Comparison of ENCODE assay signal across 13 mouse cellular contexts in the genomic region with DNA sequence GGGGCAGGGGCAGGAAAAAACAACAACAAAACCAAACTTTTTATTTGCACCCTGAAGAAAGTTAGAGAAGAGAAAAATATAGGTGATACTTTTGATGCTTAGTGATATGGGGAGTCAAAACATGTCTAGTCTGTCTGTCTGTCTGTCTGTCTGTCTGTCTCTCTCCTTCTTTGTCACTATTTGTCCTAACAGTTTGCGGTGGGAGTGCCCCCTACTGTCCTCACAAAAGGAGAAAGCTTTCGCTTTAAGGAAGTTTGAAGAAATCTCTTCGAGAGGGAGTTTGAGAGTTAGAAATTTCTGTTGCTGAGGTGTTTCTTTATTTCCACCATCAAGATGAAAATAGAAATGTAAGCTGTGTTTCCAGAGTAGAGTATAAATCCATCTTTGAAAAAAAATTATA. TPM values are rescaled to one million over a fixed set of nuclear protein-coding genes. Genes with fewer than 3 reads are reported as not detected.
DNase-seq lines count a peak whose midpoint lies in the region; ATAC-seq and TF ChIP-seq lines count a peak whose summit lies in the region.
"Had no signal": no experiment of that assay in that cellular context is flagged by ENCODE, and none has a peak within 500 bp of the region (broad histone marks: within the 10 kb centered on the region; RNA-seq: fewer than 3 reads in every experiment).

No protein-coding gene starts in this region.

- TF ChIP-seq CTCF in midbrain, postnatal 0 days (IDR thresholded peaks at IDR 0.05), result peak; percentile 68
- peak; percentile 24; the same call in 1 of the 2 replicates for TF ChIP-seq CTCF in brain, embryonic 14.5 days (IDR thresholded peaks at IDR 0.05; ENCODE audit: borderline replicate concordance, extremely low read depth, insufficient read depth, insufficient read length)
- TF ChIP-seq CTCF in hindbrain, postnatal 0 days (IDR thresholded peaks at IDR 0.05; ENCODE audit: low read depth), result peak; percentile 45

- H3K4me1 ChIP-seq in midbrain, postnatal 0 days (ENCODE audit: insufficient read depth, low read length), result peaks cover 3% of the 10 kb centered on the region; the same call in 1 of the 2 replicates
- peaks cover 9% of the 10 kb centered on the region for H3K4me1 ChIP-seq in midbrain, embryonic 11.5 days (ENCODE audit: control insufficient read depth, insufficient read depth, low read length)
- H3K4me1 ChIP-seq in hindbrain, postnatal 0 days (ENCODE audit: insufficient read depth, low read length), result peaks cover 14% of the 10 kb centered on the region

- no peaks in the 10 kb centered on the region for H3K36me3 ChIP-seq in midbrain, postnatal 0 days (ENCODE audit: insufficient read depth, low read length)
- no peaks in the 10 kb centered on the region for H3K36me3 ChIP-seq in midbrain, embryonic 11.5 days (ENCODE audit: control insufficient read depth, insufficient read depth, low read length)
- no peaks in the 10 kb centered on the region for H3K36me3 ChIP-seq in hindbrain, postnatal 0 days (ENCODE audit: insufficient read depth, low read length)
- H3K36me3 ChIP-seq: embryonic facial prominence, embryonic 15.5 days; heart, embryonic 12.5 days had no signal

- ATAC-seq in midbrain, postnatal 0 days (ENCODE audit: low FRiP score), result no peak
- no peak for ATAC-seq in midbrain, embryonic 11.5 days (ENCODE audit: low FRiP score)
- ATAC-seq in hindbrain, postnatal 0 days, result no peak

- no peak overlapping the region for H3K4me2 ChIP-seq in midbrain, postnatal 0 days (ENCODE audit: low read depth, low read length, poor library complexity, severe bottlenecking)
- H3K4me2 ChIP-seq in midbrain, embryonic 11.5 days, result no peak overlapping the region
- no peak overlapping the region for H3K4me2 ChIP-seq in hindbrain, postnatal 0 days (ENCODE audit: low read depth, low read length)
- H3K4me2 ChIP-seq: embryonic facial prominence, embryonic 15.5 days; heart, embryonic 12.5 days had no signal

- no peak for TF ChIP-seq POLR2A in brain, embryonic 14.5 days (IDR thresholded peaks at IDR 0.05; ENCODE audit: borderline replicate concordance, extremely low read depth, insufficient read depth, insufficient read length, poor library complexity, severe bottlenecking)

- H3K27me3 ChIP-seq in midbrain, postnatal 0 days (ENCODE audit: insufficient read depth, low read length), result peaks cover 3% of the 10 kb centered on the region; the same call in 1 of the 2 replicates
- H3K27me3 ChIP-seq in midbrain, embryonic 11.5 days (ENCODE audit: control insufficient read depth, insufficient read depth, low read length), result no peaks in the 10 kb centered on the region; the same call in 1 of the 2 replicates
- H3K27me3 ChIP-seq in hindbrain, postnatal 0 days (ENCODE audit: insufficient read depth, low read length), result peaks cover 12% of the 10 kb centered on the region; the same call in 1 of the 2 replicates

- H3K9me3 ChIP-seq in midbrain, postnatal 0 days (ENCODE audit: low read length), result no peaks in the 10 kb centered on the region
- H3K9me3 ChIP-seq in midbrain, embryonic 11.5 days (ENCODE audit: control insufficient read depth, low read length), result no peaks in the 10 kb centered on the region
- H3K9me3 ChIP-seq in hindbrain, postnatal 0 days (ENCODE audit: low read length), result no peaks in the 10 kb centered on the region
- H3K9me3 ChIP-seq: embryonic facial prominence, embryonic 15.5 days; heart, embryonic 12.5 days had no signal

- DNase-seq in kidney, postnatal 10 days, result peak; percentile 18
- no peak for DNase-seq in kidney, postnatal 14 days
- DNase-seq in midbrain, postnatal 0 days (ENCODE audit: low spot score), result peak; percentile 19
- DNase-seq in midbrain, embryonic 11.5 days (ENCODE audit: low spot score, missing footprints), result no peak
- DNase-seq in brain, embryonic 14.5 days (ENCODE audit: low read depth), result peak; percentile 37
- peak; percentile 36 for DNase-seq in hindbrain, postnatal 0 days (ENCODE audit: low spot score)
- DNase-seq in yolk sac, embryonic 10.5 days (ENCODE audit: low spot score), result no peak
- no peak for DNase-seq in cerebellum, adult 9-11 months
- DNase-seq: adrenal gland, postnatal 10 days; kidney, adult 11 months had no signal

- no peak overlapping the region for H3K4me3 ChIP-seq in midbrain, postnatal 0 days (ENCODE audit: low read depth, low read length)
- H3K4me3 ChIP-seq in midbrain, embryonic 11.5 days (ENCODE audit: low read depth, low read length), result no peak overlapping the region
- no peak overlapping the region for H3K4me3 ChIP-seq in hindbrain, postnatal 0 days (ENCODE audit: low read length)
- H3K4me3 ChIP-seq: embryonic facial prominence, embryonic 15.5 days; heart, embryonic 12.5 days had no signal

- 30% methylated on average over 3 of the region's 3 CpGs for WGBS in midbrain, postnatal 0 days
- WGBS in midbrain, embryonic 11.5 days, result 27% methylated on average over 3 of the region's 3 CpGs
- 19% methylated on average over 3 of the region's 3 CpGs for WGBS in hindbrain, postnatal 0 days

- no peak overlapping the region for H3K9ac ChIP-seq in midbrain, postnatal 0 days (replicated peaks; ENCODE audit: low read length, poor library complexity, severe bottlenecking)
- H3K9ac ChIP-seq in midbrain, embryonic 11.5 days (ENCODE audit: low read length), result no peak overlapping the region
- H3K9ac ChIP-seq in hindbrain, postnatal 0 days (replicated peaks; ENCODE audit: low read length), result no peak overlapping the region
- H3K9ac ChIP-seq: embryonic facial prominence, embryonic 15.5 days; heart, embryonic 12.5 days had no signal

- H3K27ac ChIP-seq in midbrain, postnatal 0 days (ENCODE audit: low read depth, low read length), result no peak overlapping the region
- no peak overlapping the region for H3K27ac ChIP-seq in midbrain, embryonic 11.5 days (ENCODE audit: low read depth, low read length)
- H3K27ac ChIP-seq in hindbrain, postnatal 0 days, result no peak overlapping the region
- H3K27ac ChIP-seq: embryonic facial prominence, embryonic 15.5 days had no signal

RNA-seq across cellular contexts. Expression of a gene that starts 2.5 kb away (rescaled TPM):
- total RNA-seq in midbrain, postnatal 0 days (2014; rRNA removed), result 0.61 and 2.4 TPM in 2 replicates
- 1.6 and 1.7 TPM in 2 replicates for polyA plus RNA-seq in midbrain, postnatal 0 days (2015; fragmentation: Nextera tagmentation; extraction: Ambion mirVana)
- 1.7 TPM in 2 replicates for polyA plus RNA-seq in midbrain, embryonic 11.5 days (2014; fragmentation: Nextera tagmentation; extraction: Ambion mirVana)
- polyA plus RNA-seq in brain, embryonic 14.5 days (2012; rRNA removed), result 0.59 and 1.1 TPM in 2 replicates
- 0.99 and 1.4 TPM in 2 replicates for total RNA-seq in hindbrain, postnatal 0 days (2014; rRNA removed)
- polyA plus RNA-seq in hindbrain, postnatal 0 days (2015; fragmentation: Nextera tagmentation; extraction: Ambion mirVana), result 1.3 and 1.5 TPM in 2 replicates
- total RNA-seq: adrenal gland, postnatal 10 days; neutrophil, adult 5-6 weeks had no signal
- polyA plus RNA-seq: heart, embryonic 12.5 days had no signal

RNA-seq across cellular contexts. Expression of a gene that starts 3.8 kb away (rescaled TPM):
- 5.4 and 6.6 TPM in 2 replicates for total RNA-seq in midbrain, postnatal 0 days (2014; rRNA removed)
- polyA plus RNA-seq in midbrain, postnatal 0 days (2015; fragmentation: Nextera tagmentation; extraction: Ambion mirVana), result 0.58 and 0.93 TPM in 2 replicates
- 3.1 and 3.4 TPM in 2 replicates for polyA plus RNA-seq in midbrain, embryonic 11.5 days (2014; fragmentation: Nextera tagmentation; extraction: Ambion mirVana)
- polyA plus RNA-seq in brain, embryonic 14.5 days (2012; rRNA removed), result 1.4 and 2.6 TPM in 2 replicates
- 3.0 and 4.7 TPM in 2 replicates for total RNA-seq in hindbrain, postnatal 0 days (2014; rRNA removed)
- 0.54 and 0.80 TPM in 2 replicates for polyA plus RNA-seq in hindbrain, postnatal 0 days (2015; fragmentation: Nextera tagmentation; extraction: Ambion mirVana)
- total RNA-seq: neutrophil, adult 5-6 weeks had no signal

Comparison
In these comparisons a context has a peak if more than half of its experiments do, and no peak if none do; other contexts are left out.
1. DNase-seq: peak in kidney, postnatal 10 days (single experiment), midbrain, postnatal 0 days (single experiment), brain, embryonic 14.5 days (single experiment) and hindbrain, postnatal 0 days (single experiment); none in kidney, postnatal 14 days (single experiment), midbrain, embryonic 11.5 days (single experiment), yolk sac, embryonic 10.5 days (single experiment) and cerebellum, adult 9-11 months (single experiment).
2. Peak in every context shown above with its lines, with median percentiles within 50 percentile points of each other: CTCF ChIP-seq.